Mouse (Mus musculus) liver, adult (tissue): Measurements from ENCODE around the gene Aebp1.

Source experiments
- GATA4 ChIP-seq: IDR thresholded peaks from 2 replicates; pipeline ENCODE4 v1.6.1; 2014; ENCODE audit warnings: mild to moderate bottlenecking, low read length; ENCODE audit not compliant: insufficient replicate concordance

Gene Aebp1

DNA sequence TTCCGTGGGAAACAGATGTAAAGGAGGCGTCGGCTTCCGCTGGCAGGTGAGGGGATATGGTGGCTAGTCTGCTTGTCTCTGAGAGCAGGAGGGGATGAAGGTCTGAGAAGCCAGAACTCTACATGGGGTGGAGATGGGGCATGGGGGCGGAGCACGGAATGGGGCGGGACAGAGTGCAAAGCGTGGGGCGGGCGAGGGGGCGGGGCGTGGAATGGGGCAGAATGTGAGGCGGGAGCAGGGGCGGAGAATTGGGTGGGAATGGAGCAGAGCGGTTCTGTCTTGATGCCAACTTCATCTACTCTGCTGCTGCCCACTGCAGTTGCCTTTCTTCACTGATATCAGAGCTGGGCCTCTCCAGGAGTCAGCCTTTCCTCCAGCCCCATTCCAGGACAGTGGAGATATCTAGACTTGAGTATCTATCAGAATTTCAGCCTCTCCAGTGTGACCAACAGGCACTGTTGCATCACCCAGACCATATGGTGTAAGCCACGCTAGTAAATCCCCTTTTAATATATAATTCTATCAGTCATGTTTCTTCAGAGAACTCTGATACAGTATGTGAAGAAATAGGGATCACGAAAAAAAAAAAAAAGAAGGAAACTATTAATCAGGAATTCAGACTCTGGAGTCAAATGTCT lies 58.7 kb downstream of the Aebp1 start:
- TF ChIP-seq GATA4: no peak
